16 mouse cellular contexts compared by ENCODE assay signal in genomic region chr3:68535160-68535728, GRCm38 (mm10).
A peak's percentile ranks its signal among the peaks of the same experiment; 100 is the strongest.
DNase-seq lines count a peak whose midpoint lies in the region; ATAC-seq lines count a peak whose summit lies in the region.
"Had no signal": no experiment of that assay in that cellular context is flagged by ENCODE, and none has a peak within 500 bp of the region (broad histone marks: within the 10 kb centered on the region; RNA-seq: fewer than 3 reads in every experiment).

No protein-coding gene starts in this region.

- H3K9me3 ChIP-seq in intestine, embryonic 15.5 days = no peaks in the 10 kb centered on the region
- H3K9me3 ChIP-seq in intestine, embryonic 16.5 days (ENCODE audit: control insufficient read depth, low read length) = peaks cover 4% of the 10 kb centered on the region; the same call in 1 of the 2 replicates
- H3K9me3 ChIP-seq in lung, embryonic 16.5 days (ENCODE audit: control insufficient read depth, low read length) = no peaks in the 10 kb centered on the region
- H3K9me3 ChIP-seq: liver, embryonic 12.5 days had no signal

- 0 out of 2 replicates have a peak, but pooled peaks have one; percentile 13 for ATAC-seq in intestine, embryonic 15.5 days
- no peak for ATAC-seq in intestine, embryonic 16.5 days
- ATAC-seq in lung, embryonic 16.5 days (ENCODE audit: low read depth) = peak; percentile 50
- ATAC-seq: liver, embryonic 12.5 days had no signal

- H3K4me2 ChIP-seq in intestine, embryonic 15.5 days (replicated peaks) = no peak overlapping the region
- H3K4me2 ChIP-seq in intestine, embryonic 16.5 days (ENCODE audit: low read depth, low read length) = no peak overlapping the region
- no peak overlapping the region for H3K4me2 ChIP-seq in lung, embryonic 16.5 days (ENCODE audit: low read depth, low read length)
- H3K4me2 ChIP-seq: liver, embryonic 12.5 days had no signal

- DNase-seq in heart, adult 11 months = peak; percentile 79
- no peak for DNase-seq in heart, adult 9 months (ENCODE audit: low spot score in 2 of 2)
- no peak for DNase-seq in lung, postnatal 25 days (ENCODE audit: low spot score)
- DNase-seq in heart, postnatal 4 days = peak; percentile 38
- DNase-seq in adrenal gland, postnatal 36 days = no peak
- DNase-seq: adrenal gland, adult 8-10 months; cerebellum, adult 9-10 months; embryo, embryonic 11 days; gastrocnemius, postnatal 36 days; layer of hippocampus, postnatal 36 days; left cerebral cortex, postnatal 4 days; thymus, postnatal 4 days had no signal

- no peaks in the 10 kb centered on the region for H3K36me3 ChIP-seq in intestine, embryonic 15.5 days
- no peaks in the 10 kb centered on the region for H3K36me3 ChIP-seq in intestine, embryonic 16.5 days (ENCODE audit: control insufficient read depth, insufficient read depth, low read length)
- no peaks in the 10 kb centered on the region for H3K36me3 ChIP-seq in lung, embryonic 16.5 days (ENCODE audit: control insufficient read depth, insufficient read depth, low read length)
- H3K36me3 ChIP-seq: liver, embryonic 12.5 days had no signal

- no peak overlapping the region for H3K27ac ChIP-seq in intestine, embryonic 15.5 days
- no peak overlapping the region for H3K27ac ChIP-seq in intestine, embryonic 16.5 days (ENCODE audit: low read length)
- peak overlapping the region; percentile 94 for H3K27ac ChIP-seq in lung, embryonic 16.5 days (ENCODE audit: low read length)
- H3K27ac ChIP-seq: liver, embryonic 12.5 days had no signal

- WGBS in intestine, embryonic 15.5 days = 71% methylated on average over 7 of the region's 7 CpGs
- WGBS in intestine, embryonic 16.5 days = 80% methylated on average over 7 of the region's 7 CpGs
- 56% methylated on average over 7 of the region's 7 CpGs for whole genome bisulfite sequencing in lung, embryonic 16.5 days

- no peaks in the 10 kb centered on the region for H3K27me3 ChIP-seq in intestine, embryonic 15.5 days (replicated peaks)
- H3K27me3 ChIP-seq in intestine, embryonic 16.5 days (replicated peaks; ENCODE audit: control insufficient read depth, insufficient read depth, low read length) = no peaks in the 10 kb centered on the region
- H3K27me3 ChIP-seq in lung, embryonic 16.5 days (ENCODE audit: control insufficient read depth, insufficient read depth, low read depth, low read length) = no peaks in the 10 kb centered on the region
- H3K27me3 ChIP-seq: liver, embryonic 12.5 days had no signal

- peaks cover 3% of the 10 kb centered on the region; the same call in 1 of the 2 replicates for H3K4me1 ChIP-seq in intestine, embryonic 15.5 days (replicated peaks)
- H3K4me1 ChIP-seq in intestine, embryonic 16.5 days (ENCODE audit: control insufficient read depth, insufficient read depth, low read length) = 0 out of 2 replicates have a peak, but pooled peaks cover 4% of the 10 kb centered on the region
- H3K4me1 ChIP-seq in lung, embryonic 16.5 days (replicated peaks; ENCODE audit: control insufficient read depth, insufficient read depth, low read length) = peaks cover 18% of the 10 kb centered on the region
- H3K4me1 ChIP-seq: liver, embryonic 12.5 days had no signal

- no peak overlapping the region for H3K4me3 ChIP-seq in intestine, embryonic 15.5 days (replicated peaks)
- H3K4me3 ChIP-seq in intestine, embryonic 16.5 days (ENCODE audit: low read length) = no peak overlapping the region
- H3K4me3 ChIP-seq in lung, embryonic 16.5 days (ENCODE audit: low read length) = no peak overlapping the region
- H3K4me3 ChIP-seq: liver, embryonic 12.5 days had no signal

- H3K9ac ChIP-seq in intestine, embryonic 15.5 days = no peak overlapping the region
- no peak overlapping the region for H3K9ac ChIP-seq in intestine, embryonic 16.5 days (ENCODE audit: low read depth, low read length)
- no peak overlapping the region for H3K9ac ChIP-seq in lung, embryonic 16.5 days (ENCODE audit: low read length)
- H3K9ac ChIP-seq: liver, embryonic 12.5 days had no signal

Comparison
In these comparisons a context has a peak if more than half of its experiments do, and no peak if none do; other contexts are left out.
1. DNase-seq: peak in heart, adult 11 months (single experiment) and heart, postnatal 4 days (single experiment); none in heart, adult 9 months (0 of 2), lung, postnatal 25 days (single experiment) and adrenal gland, postnatal 36 days (0 of 2).